In the genomic region with DNA sequence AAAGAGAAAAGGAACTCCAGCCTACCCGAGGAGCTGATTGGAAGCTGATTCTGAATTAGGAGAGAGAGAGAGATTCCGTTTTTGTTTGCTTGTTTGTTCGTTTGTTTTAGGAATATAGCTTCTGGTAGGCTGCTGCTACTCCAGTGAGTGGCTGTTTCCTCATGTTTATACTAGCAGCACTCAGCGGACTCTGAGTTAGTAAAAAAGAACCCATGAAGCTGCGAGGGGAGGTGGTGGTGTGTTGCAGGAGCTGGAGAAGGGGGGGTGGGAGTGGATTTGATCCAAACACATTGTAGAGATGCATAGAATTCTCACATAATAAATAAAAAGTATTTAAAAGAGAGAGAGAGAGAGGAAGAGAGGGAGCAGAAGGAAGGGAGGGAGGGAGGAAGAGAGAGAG, we compare ENCODE assay signal across 27 mouse cellular contexts.
"Had no signal": no experiment of that assay in that cellular context is flagged by ENCODE, and none has a peak within 500 bp of the region (broad histone marks: within the 10 kb centered on the region; RNA-seq: fewer than 3 reads in every experiment).

No protein-coding gene starts in this region.

- H3K36me3 ChIP-seq: embryonic facial prominence, embryonic 10.5 days; embryonic facial prominence, embryonic 12.5 days; embryonic facial prominence, embryonic 13.5 days; embryonic facial prominence, embryonic 15.5 days; forebrain, embryonic 10.5 days; forebrain, embryonic 12.5 days; forebrain, embryonic 15.5 days had no signal

- H3K4me1 ChIP-seq: embryonic facial prominence, embryonic 15.5 days; forebrain, embryonic 10.5 days; forebrain, embryonic 12.5 days; forebrain, embryonic 13.5 days; forebrain, embryonic 15.5 days had no signal

- H3K4me2 ChIP-seq: embryonic facial prominence, embryonic 12.5 days; embryonic facial prominence, embryonic 13.5 days; embryonic facial prominence, embryonic 15.5 days; forebrain, embryonic 12.5 days; forebrain, embryonic 13.5 days; forebrain, embryonic 15.5 days had no signal

- H3K27ac ChIP-seq: embryonic facial prominence, embryonic 10.5 days; embryonic facial prominence, embryonic 12.5 days; embryonic facial prominence, embryonic 13.5 days; embryonic facial prominence, embryonic 15.5 days; forebrain, embryonic 10.5 days; forebrain, embryonic 12.5 days; forebrain, embryonic 13.5 days; forebrain, embryonic 15.5 days; gastrocnemius, adult 2 months; heart, adult 2 months had no signal

- H3K9ac ChIP-seq: embryonic facial prominence, embryonic 12.5 days; embryonic facial prominence, embryonic 13.5 days; embryonic facial prominence, embryonic 15.5 days; forebrain, embryonic 12.5 days; forebrain, embryonic 13.5 days; forebrain, embryonic 15.5 days; forebrain, postnatal 0 days had no signal

- H3K27me3 ChIP-seq: embryonic facial prominence, embryonic 12.5 days; embryonic facial prominence, embryonic 13.5 days; embryonic facial prominence, embryonic 15.5 days; forebrain, embryonic 12.5 days; forebrain, embryonic 13.5 days; forebrain, embryonic 15.5 days had no signal

- ATAC-seq: forebrain, embryonic 13.5 days; forebrain, embryonic 14.5 days; forebrain, embryonic 15.5 days; forebrain, embryonic 16.5 days; forebrain, postnatal 0 days had no signal

- DNase-seq: cerebellum, adult 2 months; cerebellum, adult 8-10 months; cerebellum, adult 9-10 months; cerebellum, adult 9-11 months; cerebellum, postnatal 10 days; cerebellum, postnatal 14 days; cerebellum, postnatal 25 days; cerebellum, postnatal 36 days; embryo, embryonic 11 days; forebrain, postnatal 0 days; gastrocnemius, adult 2 months; gastrocnemius, postnatal 10 days; gastrocnemius, postnatal 14 days; gastrocnemius, postnatal 25 days; gastrocnemius, postnatal 36 days; heart, adult 2 months had no signal

- H3K4me3 ChIP-seq: embryonic facial prominence, embryonic 10.5 days; embryonic facial prominence, embryonic 12.5 days; embryonic facial prominence, embryonic 13.5 days; embryonic facial prominence, embryonic 15.5 days; erythroblast, embryonic 14.5 days; forebrain, embryonic 10.5 days; forebrain, embryonic 12.5 days; forebrain, embryonic 13.5 days; forebrain, embryonic 15.5 days; gastrocnemius, adult 2 months; heart, adult 2 months had no signal

- H3K9me3 ChIP-seq: embryonic facial prominence, embryonic 10.5 days; embryonic facial prominence, embryonic 12.5 days; embryonic facial prominence, embryonic 13.5 days; embryonic facial prominence, embryonic 15.5 days; forebrain, embryonic 10.5 days; forebrain, embryonic 12.5 days; forebrain, embryonic 13.5 days; forebrain, embryonic 15.5 days had no signal
